Comparison of ENCODE assay signal across 31 mouse cellular contexts in genomic region chr17:34559116-34559515, GRCm38 (mm10). TPM values are rescaled to one million over a fixed set of nuclear protein-coding genes. Genes with fewer than 3 reads are reported as not detected.
DNase-seq lines count a peak whose midpoint lies in the region; ATAC-seq and TF ChIP-seq lines count a peak whose summit lies in the region.
"Had no signal": no experiment of that assay in that cellular context is flagged by ENCODE, and none has a peak within 500 bp of the region (broad histone marks: within the 10 kb centered on the region; RNA-seq: fewer than 3 reads in every experiment).

No protein-coding gene starts in this region.

- no peak overlapping the region for H3K4me2 ChIP-seq in lung, postnatal 0 days (replicated peaks; ENCODE audit: low read depth, low read length)
- no peak overlapping the region for H3K4me2 ChIP-seq in hindbrain, embryonic 11.5 days (replicated peaks; ENCODE audit: low read depth, low read length)
- H3K4me2 ChIP-seq: forebrain, embryonic 13.5 days; hindbrain, embryonic 13.5 days had no signal

- DNase-seq in gastrocnemius, adult 2 months = no peak
- DNase-seq in gastrocnemius, postnatal 36 days = no peak
- peak; percentile 24 for DNase-seq in lung, postnatal 0 days (ENCODE audit: low spot score)
- DNase-seq in lung, adult 2 months = no peak
- DNase-seq in lung, postnatal 36 days = peak; percentile 44
- no peak for DNase-seq in hindbrain, embryonic 11.5 days (ENCODE audit: low spot score)
- no peak for DNase-seq in frontal cortex, postnatal 10 days (ENCODE audit: low spot score in 2 of 2)
- DNase-seq: adrenal gland, adult 2 months; adrenal gland, postnatal 14 days; cerebellum, adult 11-12 months; cerebellum, adult 8-10 months; cerebellum, postnatal 14 days; gastrocnemius, postnatal 25 days; heart, adult 2 months had no signal

- WGBS in lung, postnatal 0 days = 48% methylated on average over 7 of the region's 7 CpGs
- WGBS in lung, adult 2 months = 48% methylated on average over 7 of the region's 7 CpGs
- 83% methylated on average over 7 of the region's 7 CpGs for WGBS in hindbrain, embryonic 11.5 days

- H3K36me3 ChIP-seq in lung, postnatal 0 days (ENCODE audit: insufficient read depth, low read length) = no peaks in the 10 kb centered on the region
- no peaks in the 10 kb centered on the region for H3K36me3 ChIP-seq in hindbrain, embryonic 11.5 days (ENCODE audit: control insufficient read depth, insufficient read depth, low read length)
- H3K36me3 ChIP-seq: forebrain, embryonic 10.5 days; G1E; heart, embryonic 10.5 days; hindbrain, embryonic 13.5 days had no signal

- TF ChIP-seq CTCF in gastrocnemius, adult 2 months (IDR thresholded peaks at IDR 0.05) = no peak
- no peak for TF ChIP-seq CTCF in lung, postnatal 0 days (IDR thresholded peaks at IDR 0.05)
- TF ChIP-seq CTCF in lung, adult 2 months (IDR thresholded peaks at IDR 0.05; ENCODE audit: insufficient read depth, low read length) = no peak

- intact Hi-C loops in gastrocnemius, adult 2 months (cut with DNase I) = loop anchor here (10.0 kb wide), 1 partner anchor 114 kb away; no protein-coding TSS in a partner anchor
- intact Hi-C loops in gastrocnemius, postnatal 36 days (cut with DNase I) = no loop called here

- no peaks in the 10 kb centered on the region for H3K4me1 ChIP-seq in lung, postnatal 0 days (ENCODE audit: insufficient read depth, low read depth, low read length)
- H3K4me1 ChIP-seq in lung, adult 2 months (ENCODE audit: control insufficient read depth, insufficient read depth, low read length) = peaks cover 12% of the 10 kb centered on the region
- H3K4me1 ChIP-seq in hindbrain, embryonic 11.5 days (replicated peaks; ENCODE audit: control insufficient read depth, insufficient read depth, low read length) = peaks cover under 1% of the 10 kb centered on the region; the same call in 1 of the 2 replicates
- H3K4me1 ChIP-seq: forebrain, embryonic 13.5 days had no signal

- ATAC-seq in lung, postnatal 0 days = 0 out of 2 replicates have a peak, but pooled peaks have one; percentile 17
- ATAC-seq in hindbrain, embryonic 11.5 days (ENCODE audit: low FRiP score) = no peak
- ATAC-seq: forebrain, embryonic 13.5 days; forebrain, embryonic 16.5 days; hindbrain, embryonic 16.5 days; Patski had no signal

- TF ChIP-seq POLR2A in lung, adult 2 months (IDR thresholded peaks at IDR 0.05; ENCODE audit: borderline replicate concordance, extremely low read depth, low read depth, low read length) = no peak

- 0 out of 2 replicates have a peak overlapping the region, but pooled peaks have one; percentile 28 for H3K27ac ChIP-seq in gastrocnemius, adult 2 months
- peak overlapping the region; percentile 22 for H3K27ac ChIP-seq in lung, postnatal 0 days (ENCODE audit: low read length)
- no peak overlapping the region for H3K27ac ChIP-seq in hindbrain, embryonic 11.5 days (ENCODE audit: low read depth, low read length)
- H3K27ac ChIP-seq: forebrain, embryonic 10.5 days; forebrain, embryonic 13.5 days; heart, adult 2 months; heart, embryonic 10.5 days; hindbrain, embryonic 13.5 days had no signal

- peak; percentile 79 for TF ChIP-seq EP300 in lung, postnatal 0 days (IDR thresholded peaks at IDR 0.05)

- no peak overlapping the region for H3K4me3 ChIP-seq in gastrocnemius, adult 2 months
- no peak overlapping the region for H3K4me3 ChIP-seq in lung, postnatal 0 days (ENCODE audit: low read depth, low read length)
- no peak overlapping the region for H3K4me3 ChIP-seq in lung, adult 2 months (replicated peaks; ENCODE audit: extremely low read depth, low read depth, low read length)
- no peak overlapping the region for H3K4me3 ChIP-seq in hindbrain, embryonic 11.5 days (ENCODE audit: low read depth, low read length)
- H3K4me3 ChIP-seq: forebrain, embryonic 10.5 days; forebrain, embryonic 13.5 days; heart, adult 2 months; heart, embryonic 10.5 days; hindbrain, embryonic 13.5 days had no signal

- H3K27me3 ChIP-seq in lung, postnatal 0 days (replicated peaks; ENCODE audit: insufficient read depth, low read length) = no peaks in the 10 kb centered on the region
- H3K27me3 ChIP-seq in hindbrain, embryonic 11.5 days (ENCODE audit: control insufficient read depth, insufficient read depth, low read length) = no peaks in the 10 kb centered on the region
- H3K27me3 ChIP-seq: forebrain, embryonic 13.5 days; hindbrain, embryonic 13.5 days had no signal

- H3K9ac ChIP-seq in lung, postnatal 0 days (replicated peaks; ENCODE audit: low read depth) = no peak overlapping the region
- no peak overlapping the region for H3K9ac ChIP-seq in hindbrain, embryonic 11.5 days (ENCODE audit: low read depth, low read length)
- H3K9ac ChIP-seq: forebrain, embryonic 13.5 days; hindbrain, embryonic 13.5 days had no signal

- no peaks in the 10 kb centered on the region for H3K9me3 ChIP-seq in lung, postnatal 0 days (ENCODE audit: low read length)
- no peaks in the 10 kb centered on the region for H3K9me3 ChIP-seq in hindbrain, embryonic 11.5 days (ENCODE audit: control insufficient read depth, low read length)
- H3K9me3 ChIP-seq: forebrain, embryonic 10.5 days; forebrain, embryonic 13.5 days; G1E; heart, embryonic 10.5 days; hindbrain, embryonic 13.5 days had no signal

RNA-seq across cellular contexts. Expression of gene Notch4, which starts 5.0 kb away (rescaled TPM):
- total RNA-seq in gastrocnemius, adult 2 months (2021) = 10 to 100 TPM; 10.5 to 11.4 TPM
- total RNA-seq in gastrocnemius, postnatal 36 days (2021) = 10 to 100 TPM; 11.0 to 14.0 TPM
- 21.1 and 24.8 TPM in 2 replicates for polyA plus RNA-seq in lung, postnatal 0 days (2015; fragmentation: Nextera tagmentation; extraction: Ambion mirVana)
- polyA plus RNA-seq in lung, adult 2 months (2012; rRNA removed) = 105 and 168 TPM in 2 replicates
- polyA plus RNA-seq in hindbrain, embryonic 11.5 days (2014; fragmentation: Nextera tagmentation; extraction: Ambion mirVana) = 9.6 and 11.6 TPM in 2 replicates

RNA-seq across cellular contexts. Expression of gene Gpsm3, which starts 30.5 kb away (rescaled TPM):
- total RNA-seq in gastrocnemius, adult 2 months (2021) = 1 to 10 TPM; 1.8 to 2.4 TPM
- total RNA-seq in gastrocnemius, postnatal 36 days (2021) = 1 to 10 TPM; 1.9 to 2.8 TPM
- polyA plus RNA-seq in lung, postnatal 0 days (2015; fragmentation: Nextera tagmentation; extraction: Ambion mirVana) = 34.7 and 41.0 TPM in 2 replicates
- polyA plus RNA-seq in lung, adult 2 months (2012; rRNA removed) = 32.2 and 35.6 TPM in 2 replicates
- polyA plus RNA-seq in hindbrain, embryonic 11.5 days (2014; fragmentation: Nextera tagmentation; extraction: Ambion mirVana) = 3.2 and 5.9 TPM in 2 replicates

RNA-seq across cellular contexts. Expression of gene Pbx2, which starts 31.9 kb away (rescaled TPM):
- 10 to 100 TPM; 14.0 to 14.6 TPM for total RNA-seq in gastrocnemius, adult 2 months (2021)
- 10 to 100 TPM; 12.1 to 13.9 TPM for total RNA-seq in gastrocnemius, postnatal 36 days (2021)
- polyA plus RNA-seq in lung, postnatal 0 days (2015; fragmentation: Nextera tagmentation; extraction: Ambion mirVana) = 15.0 and 15.6 TPM in 2 replicates
- 87.8 and 88.3 TPM in 2 replicates for polyA plus RNA-seq in lung, adult 2 months (2012; rRNA removed)
- polyA plus RNA-seq in hindbrain, embryonic 11.5 days (2014; fragmentation: Nextera tagmentation; extraction: Ambion mirVana) = 16.6 and 17.3 TPM in 2 replicates

RNA-seq across cellular contexts. Expression of gene Ager, which starts 38.5 kb away (rescaled TPM):
- under 1 TPM in 1 of 2 experiments, not detected in 1; 0.31 TPM for total RNA-seq in gastrocnemius, adult 2 months (2021)
- under 1 TPM in 1 of 2 experiments, not detected in 1; 0.28 TPM for total RNA-seq in gastrocnemius, postnatal 36 days (2021)
- 3,782 and 4,046 TPM in 2 replicates for polyA plus RNA-seq in lung, postnatal 0 days (2015; fragmentation: Nextera tagmentation; extraction: Ambion mirVana)
- polyA plus RNA-seq in lung, adult 2 months (2012; rRNA removed) = 1,792 and 1,921 TPM in 2 replicates
- 1.7 and 2.2 TPM in 2 replicates for polyA plus RNA-seq in hindbrain, embryonic 11.5 days (2014; fragmentation: Nextera tagmentation; extraction: Ambion mirVana)

RNA-seq across cellular contexts. Expression of gene Btnl6, which starts 42.0 kb away (rescaled TPM):
- not detected for total RNA-seq in gastrocnemius, adult 2 months (2021)
- not detected for total RNA-seq in gastrocnemius, postnatal 36 days (2021)
- 0.11 TPM in 1 of 2 replicates, not detected in the other for polyA plus RNA-seq in lung, postnatal 0 days (2015; fragmentation: Nextera tagmentation; extraction: Ambion mirVana)
- 0.15 TPM in 1 of 2 replicates, not detected in the other for polyA plus RNA-seq in lung, adult 2 months (2012; rRNA removed)
- not detected in 2 replicates for polyA plus RNA-seq in hindbrain, embryonic 11.5 days (2014; fragmentation: Nextera tagmentation; extraction: Ambion mirVana)
- total RNA-seq: adrenal gland, adult 2 months; adrenal gland, postnatal 14 days; adrenal gland, postnatal 4 days; gastrocnemius, adult 8-10 months; gastrocnemius, postnatal 25 days; granulocyte monocyte progenitor cell, adult 5-6 weeks; heart, adult 2 months; heart, postnatal 25 days; hematopoietic stem cell, adult 5-6 weeks had no signal
- polyA plus RNA-seq: adrenal gland, adult 2 months; embryonic facial prominence, embryonic 11.5 days; embryonic facial prominence, embryonic 14.5 days; forebrain, embryonic 10.5 days; forebrain, embryonic 13.5 days; forebrain, embryonic 16.5 days; G1E; heart, adult 2 months; heart, embryonic 10.5 days; heart, embryonic 14.5 days; heart, postnatal 0 days; hindbrain, embryonic 13.5 days; hindbrain, embryonic 16.5 days; Patski had no signal

Comparison
In these comparisons a context has a peak if more than half of its experiments do, and no peak if none do; other contexts are left out.
1. DNase-seq: peak in lung, postnatal 0 days (single experiment) and lung, postnatal 36 days (single experiment); none in gastrocnemius, adult 2 months (single experiment), gastrocnemius, postnatal 36 days (0 of 2), lung, adult 2 months (single experiment), hindbrain, embryonic 11.5 days (single experiment) and frontal cortex, postnatal 10 days (0 of 2).